Mouse (Mus musculus): Measurements from ENCODE around the gene Ptpn1. TPM values are rescaled to one million over a fixed set of nuclear protein-coding genes. Genes with fewer than 3 reads are reported as not detected.

Ptpn1 gene
- polyA plus RNA-seq, 1 experiment from 2014 or later = 22.4 TPM

DNA sequence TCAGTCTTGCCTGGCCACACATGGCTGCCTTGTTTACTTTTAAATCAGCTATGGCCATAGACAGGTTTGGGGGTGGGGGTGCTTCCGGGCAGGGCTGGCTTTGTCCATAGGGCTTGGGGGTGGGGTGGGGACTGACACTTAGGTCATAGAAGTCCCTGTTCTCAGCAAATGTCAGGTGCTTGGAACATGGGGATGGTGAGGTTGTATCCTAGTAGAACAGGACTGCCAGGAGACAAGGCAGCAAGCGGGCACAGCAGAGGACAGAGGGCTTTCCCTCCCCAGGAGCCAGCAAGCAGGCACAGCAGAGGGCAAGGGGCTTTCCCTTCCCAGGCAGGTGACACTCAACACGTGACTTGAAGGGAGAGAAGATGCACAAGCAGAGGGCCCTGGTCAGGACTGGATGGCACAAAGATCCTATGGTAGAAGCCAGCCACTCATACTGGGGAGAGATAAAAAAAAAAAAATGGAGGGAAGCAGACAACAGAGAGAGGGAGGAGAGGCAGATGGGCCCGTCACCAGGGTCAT lies 3.8 kb upstream of the Ptpn1 start:
- Histone ChIP-seq H3K9me3 (replicated peaks; ENCODE audit: control insufficient read depth, low read length) (no peaks in the 10 kb centered on the region), H3K36me3 (ENCODE audit: control insufficient read depth, insufficient read depth) (no peaks in the 10 kb centered on the region), H3K9ac (ENCODE audit: low read depth, low read length) (no peak overlapping the region), H3K4me1 (ENCODE audit: control insufficient read depth, low read depth, low read length) (peaks cover 25% of the 10 kb centered on the region), H3K4me3 (ENCODE audit: low read depth, low read length) (no peak overlapping the region), H3K4me2 (ENCODE audit: low read depth, low read length) (no peak overlapping the region), H3K27me3 (ENCODE audit: control insufficient read depth, insufficient read depth, low read depth, low read length) (no peaks in the 10 kb centered on the region), H3K27ac (ENCODE audit: low read length) (no peak overlapping the region)
- no peak for ATAC-seq (ENCODE audit: low read depth)
- 56% methylated on average over 4 of the region's 4 CpGs for WGBS (ENCODE audit: insufficient replicate concordance)

DNA sequence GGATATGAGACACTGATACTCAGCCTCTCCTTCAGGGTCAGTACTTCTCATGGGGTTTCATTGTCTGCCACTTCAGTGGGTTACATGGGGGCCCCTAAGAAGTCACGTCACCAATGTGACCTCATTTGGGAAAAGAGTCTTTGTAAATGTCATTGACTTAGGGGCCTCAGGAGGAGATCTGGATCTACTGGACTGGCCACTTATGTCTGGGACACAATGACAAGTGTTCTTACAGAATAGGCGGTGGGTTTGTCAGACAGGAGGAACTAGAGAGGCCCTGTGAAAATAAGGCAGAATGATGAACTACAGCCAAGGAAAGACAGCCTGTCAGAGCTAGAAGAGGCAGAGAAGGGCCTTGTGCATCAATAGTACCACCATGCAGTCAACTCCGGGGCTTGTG lies 2.9 kb upstream of the Ptpn1 start:
- H3K4me2 ChIP-seq (ENCODE audit: low read depth, low read length) = no peak overlapping the region
- H3K27me3 ChIP-seq (ENCODE audit: control insufficient read depth, insufficient read depth, low read depth, low read length) = no peaks in the 10 kb centered on the region
- WGBS (ENCODE audit: insufficient replicate concordance) = 74% methylated on average over 3 of the region's 3 CpGs
- no peak for ATAC-seq (ENCODE audit: low read depth)
- H3K4me1 ChIP-seq (ENCODE audit: control insufficient read depth, low read depth, low read length) = peaks cover 33% of the 10 kb centered on the region
- H3K9ac ChIP-seq (ENCODE audit: low read depth, low read length) = no peak overlapping the region
- H3K4me3 ChIP-seq (ENCODE audit: low read depth, low read length) = no peak overlapping the region
- no peaks in the 10 kb centered on the region for H3K9me3 ChIP-seq (replicated peaks; ENCODE audit: control insufficient read depth, low read length)
- H3K27ac ChIP-seq (ENCODE audit: low read length) = no peak overlapping the region
- H3K36me3 ChIP-seq (ENCODE audit: control insufficient read depth, insufficient read depth) = no peaks in the 10 kb centered on the region

DNA sequence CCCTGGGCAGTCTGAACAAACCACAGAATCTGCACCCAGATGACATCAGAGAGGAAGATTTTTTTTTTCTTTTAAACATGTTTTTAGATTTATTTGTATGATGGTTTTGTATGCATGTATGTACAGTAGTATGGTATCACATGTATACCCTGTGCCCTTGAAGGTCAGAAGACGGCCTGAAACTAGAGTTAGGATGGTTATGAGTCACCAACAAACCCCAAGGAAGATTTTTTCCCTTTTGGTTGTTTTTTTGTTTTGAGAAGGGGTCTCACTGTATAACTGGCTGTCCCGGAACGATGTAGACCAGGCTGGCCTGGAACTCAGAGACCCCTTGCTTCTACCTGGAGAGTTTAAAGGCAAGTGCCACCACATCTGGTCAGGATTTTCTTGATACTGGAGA lies 882 bp upstream of the Ptpn1 start:
- peak overlapping the region; percentile 86; the same call in 1 of the 2 replicates for H3K9ac ChIP-seq (ENCODE audit: low read depth, low read length)
- no peak overlapping the region for H3K27ac ChIP-seq (ENCODE audit: low read length)

DNA sequence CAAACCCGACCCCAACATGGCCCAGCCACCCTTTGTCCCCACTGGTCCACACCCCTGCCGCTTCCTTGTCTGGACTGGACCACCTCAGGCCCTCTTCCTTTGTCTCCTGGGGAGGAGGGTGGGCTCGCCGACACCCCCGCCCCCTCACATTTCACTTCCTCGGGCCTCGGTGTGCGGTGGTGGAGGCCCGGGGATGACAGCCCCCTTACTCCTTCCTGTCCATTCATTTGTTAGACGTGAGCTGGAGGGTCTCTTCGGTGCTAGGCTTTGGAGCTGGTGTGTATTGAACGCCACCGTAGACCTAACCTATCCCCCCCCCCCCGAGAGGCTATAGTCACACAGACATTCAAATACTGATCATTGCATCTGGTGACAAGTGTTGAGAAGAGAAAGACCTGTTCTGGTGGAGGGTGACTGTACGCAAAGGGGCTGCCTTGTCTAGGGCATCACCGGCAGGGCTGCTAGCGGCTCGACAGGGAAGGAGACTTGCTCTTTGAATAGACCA lies 922 bp downstream of the Ptpn1 start:
- H3K27ac ChIP-seq (ENCODE audit: low read length) = peak overlapping the region; percentile 43

More for the DNA sequence above, 882 bp upstream of the Ptpn1 start:
- ATAC-seq (ENCODE audit: low read depth) = no peak
- Histone ChIP-seq H3K27me3 (ENCODE audit: control insufficient read depth, insufficient read depth, low read depth, low read length) (no peaks in the 10 kb centered on the region), H3K4me3 (ENCODE audit: low read depth, low read length) (no peak overlapping the region), H3K9me3 (replicated peaks; ENCODE audit: control insufficient read depth, low read length) (no peaks in the 10 kb centered on the region), H3K4me1 (ENCODE audit: control insufficient read depth, low read depth, low read length) (peaks cover 26% of the 10 kb centered on the region), H3K4me2 (ENCODE audit: low read depth, low read length) (peak overlapping the region; percentile 96; the same call in 1 of the 2 replicates), H3K36me3 (ENCODE audit: control insufficient read depth, insufficient read depth) (no peaks in the 10 kb centered on the region)
- 88% methylated on average over 3 of the region's 3 CpGs for WGBS (ENCODE audit: insufficient replicate concordance)

DNA sequence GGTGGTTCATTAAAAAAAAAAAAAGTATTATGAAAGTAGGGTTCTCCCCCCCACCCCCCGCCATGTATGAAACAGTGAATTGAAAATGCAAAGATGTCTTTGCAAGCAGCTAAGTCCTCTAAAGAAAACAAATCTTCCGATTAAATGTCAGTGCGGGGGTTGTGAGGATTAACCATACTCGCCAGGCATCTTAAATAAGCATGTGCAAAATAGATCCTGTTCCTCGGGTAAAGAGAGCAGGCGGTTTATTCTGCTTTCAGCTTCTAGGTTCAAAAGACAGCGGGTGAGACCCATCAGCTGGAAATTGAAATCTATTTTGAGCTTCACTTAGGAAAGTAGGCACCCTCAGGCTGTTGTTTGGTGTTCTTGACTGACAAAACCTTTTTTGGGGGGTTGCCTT lies 1.5 kb downstream of the Ptpn1 start:
- H3K9me3 ChIP-seq (replicated peaks; ENCODE audit: control insufficient read depth, low read length) = no peaks in the 10 kb centered on the region
- WGBS (ENCODE audit: insufficient replicate concordance) = 49% methylated on average over 7 of the region's 7 CpGs

More for the DNA sequence above, 922 bp downstream of the Ptpn1 start:
- Histone ChIP-seq H3K9me3 (replicated peaks; ENCODE audit: control insufficient read depth, low read length) (no peaks in the 10 kb centered on the region), H3K36me3 (ENCODE audit: control insufficient read depth, insufficient read depth) (no peaks in the 10 kb centered on the region), H3K4me2 (ENCODE audit: low read depth, low read length) (peak overlapping the region; percentile 96), H3K27me3 (ENCODE audit: control insufficient read depth, insufficient read depth, low read depth, low read length) (no peaks in the 10 kb centered on the region), H3K9ac (ENCODE audit: low read depth, low read length) (peak overlapping the region; percentile 86), H3K4me3 (ENCODE audit: low read depth, low read length) (peak overlapping the region; percentile 89), H3K4me1 (ENCODE audit: control insufficient read depth, low read depth, low read length) (peaks cover 24% of the 10 kb centered on the region)
- peak; percentile 17; the same call in 1 of the 2 replicates for ATAC-seq (ENCODE audit: low read depth)
- under 1% methylated on average over 18 of the region's 18 CpGs for WGBS (ENCODE audit: insufficient replicate concordance)

DNA sequence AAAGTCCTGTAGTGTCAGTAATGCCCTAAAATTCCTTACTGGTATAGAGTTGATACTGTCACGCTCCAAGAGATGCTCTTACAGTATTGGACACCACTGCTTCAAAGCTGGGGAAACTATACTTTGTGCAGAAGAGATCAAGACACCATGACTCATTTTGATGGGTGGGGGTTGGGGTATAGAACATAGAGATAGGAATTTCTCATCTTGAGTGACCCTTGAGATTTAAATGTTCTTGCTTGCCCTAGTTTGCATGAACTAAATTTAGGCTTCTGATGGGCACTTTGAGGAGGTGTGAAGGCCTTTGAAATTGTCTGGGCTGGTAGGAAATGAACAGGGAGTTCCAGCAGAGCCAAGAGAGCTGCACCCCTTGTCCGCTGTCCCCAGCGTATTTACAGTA lies 4.1 kb downstream of the Ptpn1 start:
- no peak overlapping the region for H3K4me2 ChIP-seq (ENCODE audit: low read depth, low read length)
- no peak overlapping the region for H3K27ac ChIP-seq (ENCODE audit: low read length)
- 86% methylated on average over 3 of the region's 3 CpGs for WGBS (ENCODE audit: insufficient replicate concordance)
- H3K36me3 ChIP-seq (ENCODE audit: control insufficient read depth, insufficient read depth) = no peaks in the 10 kb centered on the region
- no peaks in the 10 kb centered on the region for H3K9me3 ChIP-seq (replicated peaks; ENCODE audit: control insufficient read depth, low read length)
- ATAC-seq (ENCODE audit: low read depth) = no peak
- peaks cover 28% of the 10 kb centered on the region for H3K4me1 ChIP-seq (ENCODE audit: control insufficient read depth, low read depth, low read length)
- H3K27me3 ChIP-seq (ENCODE audit: control insufficient read depth, insufficient read depth, low read depth, low read length) = no peaks in the 10 kb centered on the region
- H3K9ac ChIP-seq (ENCODE audit: low read depth, low read length) = no peak overlapping the region
- no peak overlapping the region for H3K4me3 ChIP-seq (ENCODE audit: low read depth, low read length)

More for the DNA sequence above, 1.5 kb downstream of the Ptpn1 start:
- Histone ChIP-seq H3K4me2 (ENCODE audit: low read depth, low read length) (peak overlapping the region; percentile 96), H3K27ac (ENCODE audit: low read length) (no peak overlapping the region), H3K9ac (ENCODE audit: low read depth, low read length) (peak overlapping the region; percentile 86), H3K4me1 (ENCODE audit: control insufficient read depth, low read depth, low read length) (peaks cover 22% of the 10 kb centered on the region), H3K36me3 (ENCODE audit: control insufficient read depth, insufficient read depth) (no peaks in the 10 kb centered on the region), H3K4me3 (ENCODE audit: low read depth, low read length) (peak overlapping the region; percentile 89), H3K27me3 (ENCODE audit: control insufficient read depth, insufficient read depth, low read depth, low read length) (no peaks in the 10 kb centered on the region)
- ATAC-seq (ENCODE audit: low read depth) = no peak

DNA sequence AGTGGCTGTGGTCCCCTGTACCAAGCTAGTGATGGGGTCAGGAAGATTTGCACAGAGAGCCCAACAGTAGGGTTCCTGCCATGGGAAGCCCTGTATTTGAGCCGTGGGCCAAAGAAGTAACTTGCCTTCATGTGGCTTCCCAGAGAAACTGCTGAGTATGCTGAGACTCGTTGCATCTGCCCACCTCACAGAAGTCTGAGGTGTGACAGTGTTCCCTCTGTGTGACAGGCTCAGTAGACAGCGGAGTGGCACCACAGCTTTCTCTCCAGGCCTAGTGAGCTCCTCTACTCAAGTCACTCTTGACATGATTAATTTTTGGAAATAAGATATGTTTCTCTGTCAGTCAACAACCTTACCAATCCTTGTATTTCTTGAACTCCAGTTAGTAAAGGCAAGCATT lies 6.9 kb downstream of the Ptpn1 start:
- H3K4me2 ChIP-seq (ENCODE audit: low read depth, low read length) = no peak overlapping the region
- no peaks in the 10 kb centered on the region for H3K36me3 ChIP-seq (ENCODE audit: control insufficient read depth, insufficient read depth)
- no peak for ATAC-seq (ENCODE audit: low read depth)
- peaks cover 35% of the 10 kb centered on the region for H3K4me1 ChIP-seq (ENCODE audit: control insufficient read depth, low read depth, low read length)
- 80% methylated on average over 3 of the region's 3 CpGs for WGBS (ENCODE audit: insufficient replicate concordance)
- no peaks in the 10 kb centered on the region for H3K27me3 ChIP-seq (ENCODE audit: control insufficient read depth, insufficient read depth, low read depth, low read length)
- H3K9me3 ChIP-seq (replicated peaks; ENCODE audit: control insufficient read depth, low read length) = no peaks in the 10 kb centered on the region
- no peak overlapping the region for H3K9ac ChIP-seq (ENCODE audit: low read depth, low read length)
- H3K27ac ChIP-seq (ENCODE audit: low read length) = no peak overlapping the region
- H3K4me3 ChIP-seq (ENCODE audit: low read depth, low read length) = no peak overlapping the region

DNA sequence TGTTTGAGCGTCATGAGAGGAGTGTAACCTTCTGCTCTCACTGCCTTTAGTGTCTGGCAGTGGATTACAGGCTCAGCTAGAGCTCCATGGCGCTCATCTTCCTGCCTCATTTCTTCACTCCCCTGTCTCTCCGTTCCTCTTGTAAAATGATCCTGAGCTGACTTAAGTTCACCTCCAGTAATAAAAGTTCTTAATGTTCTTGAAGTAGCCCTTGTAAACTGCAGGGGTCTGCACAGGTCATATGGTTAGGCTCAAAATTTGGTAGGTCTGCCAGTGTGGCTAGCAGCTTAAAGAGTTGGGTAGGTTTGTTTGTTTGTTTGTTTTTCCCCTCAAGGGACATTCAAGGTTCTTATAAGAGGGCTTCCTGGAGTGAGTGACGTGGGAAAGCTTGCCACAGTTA lies 7.3 kb downstream of the Ptpn1 start:
- Histone ChIP-seq H3K36me3 (ENCODE audit: control insufficient read depth, insufficient read depth) (no peaks in the 10 kb centered on the region), H3K27me3 (ENCODE audit: control insufficient read depth, insufficient read depth, low read depth, low read length) (no peaks in the 10 kb centered on the region), H3K27ac (ENCODE audit: low read length) (no peak overlapping the region), H3K4me1 (ENCODE audit: control insufficient read depth, low read depth, low read length) (peaks cover 33% of the 10 kb centered on the region), H3K4me2 (ENCODE audit: low read depth, low read length) (no peak overlapping the region), H3K4me3 (ENCODE audit: low read depth, low read length) (no peak overlapping the region), H3K9me3 (replicated peaks; ENCODE audit: control insufficient read depth, low read length) (no peaks in the 10 kb centered on the region), H3K9ac (ENCODE audit: low read depth, low read length) (no peak overlapping the region)
- 60% methylated on average over 4 of the region's 4 CpGs for WGBS (ENCODE audit: insufficient replicate concordance)
- ATAC-seq (ENCODE audit: low read depth) = no peak

DNA sequence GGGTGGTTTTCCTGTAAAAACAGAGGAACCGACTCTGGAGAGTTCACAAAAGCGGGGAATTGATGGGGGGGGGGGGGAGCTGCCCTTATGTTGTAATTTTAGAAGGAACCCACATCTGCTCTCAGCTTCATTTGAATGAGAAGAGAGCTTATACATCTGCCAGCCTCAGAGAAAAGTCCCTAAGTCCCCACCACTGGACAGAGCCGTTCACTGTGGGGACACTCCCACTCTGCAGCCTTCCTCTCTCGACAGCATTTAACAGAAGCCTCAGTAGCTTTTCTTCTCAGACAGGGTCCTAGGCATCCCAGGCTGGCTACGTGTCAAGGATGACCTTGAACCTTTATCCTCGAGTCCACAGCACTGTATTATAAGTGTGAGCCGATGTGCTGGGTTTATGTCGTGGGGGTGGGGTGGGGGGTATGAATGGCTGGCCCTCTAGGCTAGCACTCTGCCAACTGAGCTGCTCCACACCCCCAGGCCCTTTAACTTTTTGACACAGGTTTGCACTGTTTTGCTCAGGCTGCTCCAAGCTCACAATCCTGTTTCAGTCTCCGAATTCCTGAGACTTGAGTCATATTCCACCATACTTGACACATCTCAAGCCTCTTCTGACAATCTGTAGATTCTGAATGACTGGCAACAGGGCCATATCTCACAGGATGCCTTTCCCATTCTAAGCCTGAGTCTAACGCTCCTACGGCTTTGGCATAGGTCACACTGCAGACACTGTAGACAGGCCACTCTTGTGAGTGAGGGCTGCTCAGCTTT lies 8.0 kb downstream of the Ptpn1 start:
- Histone ChIP-seq H3K4me2 (ENCODE audit: low read depth, low read length) (no peak overlapping the region), H3K27ac (ENCODE audit: low read length) (no peak overlapping the region), H3K4me3 (ENCODE audit: low read depth, low read length) (no peak overlapping the region), H3K4me1 (ENCODE audit: control insufficient read depth, low read depth, low read length) (peaks cover 38% of the 10 kb centered on the region), H3K27me3 (ENCODE audit: control insufficient read depth, insufficient read depth, low read depth, low read length) (no peaks in the 10 kb centered on the region), H3K36me3 (ENCODE audit: control insufficient read depth, insufficient read depth) (no peaks in the 10 kb centered on the region), H3K9me3 (replicated peaks; ENCODE audit: control insufficient read depth, low read length) (no peaks in the 10 kb centered on the region), H3K9ac (ENCODE audit: low read depth, low read length) (no peak overlapping the region)
- no peak for ATAC-seq (ENCODE audit: low read depth)
- WGBS (ENCODE audit: insufficient replicate concordance) = 55% methylated on average over 11 of the region's 11 CpGs
